Mouse (Mus musculus): ENCODE measurements around the gene Kctd5.

DNA sequence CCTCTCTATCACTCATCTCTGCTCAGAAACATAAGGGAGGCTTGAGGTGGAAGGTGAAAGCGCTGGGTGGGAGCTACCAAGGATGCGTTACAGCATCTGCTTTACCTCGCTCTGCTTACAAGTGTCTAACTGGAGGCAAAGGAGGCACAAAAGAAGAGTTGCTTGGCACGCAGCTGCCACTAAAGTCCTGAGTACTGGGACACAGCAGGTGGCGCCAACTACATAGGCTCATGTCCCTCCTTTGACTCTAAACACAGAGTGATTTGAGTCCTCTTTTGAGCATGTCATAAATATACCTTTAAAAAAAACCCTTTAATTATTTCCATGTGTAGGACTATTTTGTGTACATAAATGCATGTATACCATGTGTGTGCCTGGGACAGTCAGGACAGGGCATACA, 63.7 kb downstream of the Kctd5 start:
- peak; percentile 41 for TF ChIP-seq CTCF (IDR thresholded peaks at IDR 0.05; ENCODE audit: low read depth)
- no peak for TF ChIP-seq EP300 (IDR thresholded peaks at IDR 0.05; ENCODE audit: low read depth)

Data from heart, postnatal 0 days (tissue).